Mouse (Mus musculus) intestine, embryonic 15.5 days (tissue): Measurements from ENCODE around the gene Greb1. TPM values are rescaled to one million over a fixed set of nuclear protein-coding genes. Genes with fewer than 3 reads are reported as not detected.

Source experiments
- ATAC-seq: fragments of 200-750 bp; cut with Nextera tagmentation; 2 replicates; pipeline ENCODE4 v1.8.0; 2017; ENCODE audit warnings: moderate TSS enrichment, moderate library complexity
- H3K27ac ChIP-seq: fragments of 300-500 bp; sonication (generic); 2 replicates; pipeline ENCODE4 v1.5.1; 2015; ENCODE audit warnings: mild to moderate bottlenecking, inconsistent platforms
- H3K27me3 ChIP-seq: fragments of 300-500 bp; sonication (generic); replicated peaks from 2 replicates; pipeline ENCODE4 v1.6.1; 2015; ENCODE audit warnings: inconsistent platforms
- H3K36me3 ChIP-seq: fragments of 300-500 bp; sonication (generic); 2 replicates; pipeline ENCODE4 v1.6.1; 2015; ENCODE audit warnings: inconsistent platforms
- H3K4me1 ChIP-seq: fragments of 300-500 bp; sonication (generic); replicated peaks from 2 replicates; pipeline ENCODE4 v1.6.1; 2015; ENCODE audit warnings: inconsistent platforms
- H3K4me2 ChIP-seq: fragments of 300-500 bp; sonication (generic); replicated peaks from 2 replicates; pipeline ENCODE4 v1.6.1; 2015; ENCODE audit warnings: mild to moderate bottlenecking, inconsistent platforms
- H3K4me3 ChIP-seq: fragments of 300-500 bp; sonication (generic); replicated peaks from 2 replicates; pipeline ENCODE4 v1.5.1; 2015; ENCODE audit warnings: inconsistent platforms
- H3K9ac ChIP-seq: fragments of 300-500 bp; sonication (generic); 2 replicates; pipeline ENCODE4 v1.6.1; 2015; ENCODE audit warnings: inconsistent platforms
- H3K9me3 ChIP-seq: fragments of 300-500 bp; sonication (generic); 2 replicates; pipeline ENCODE4 v1.6.1; 2016; ENCODE audit warnings: inconsistent platforms
- WGBS: fragments of 180-500 bp; shearing (Covaris S2); methylation state at CpG from one replicate; pipeline ENCODE4 v1.1.7; 2015; 5-methylcytosine and 5-hydroxymethylcytosine counted together
- polyA plus RNA-seq: library from polyadenylated mRNA; unstranded; fragments of >200 nt; fragmentation: Nextera tagmentation; extraction: Ambion mirVana; gene quantifications from 2 replicates; pipeline ENCODE4 v1.2.1, GENCODE M21; 2015

Gene Greb1
- polyA plus RNA-seq, 1 experiment from 2014 or later: 5.1 TPM

DNA sequence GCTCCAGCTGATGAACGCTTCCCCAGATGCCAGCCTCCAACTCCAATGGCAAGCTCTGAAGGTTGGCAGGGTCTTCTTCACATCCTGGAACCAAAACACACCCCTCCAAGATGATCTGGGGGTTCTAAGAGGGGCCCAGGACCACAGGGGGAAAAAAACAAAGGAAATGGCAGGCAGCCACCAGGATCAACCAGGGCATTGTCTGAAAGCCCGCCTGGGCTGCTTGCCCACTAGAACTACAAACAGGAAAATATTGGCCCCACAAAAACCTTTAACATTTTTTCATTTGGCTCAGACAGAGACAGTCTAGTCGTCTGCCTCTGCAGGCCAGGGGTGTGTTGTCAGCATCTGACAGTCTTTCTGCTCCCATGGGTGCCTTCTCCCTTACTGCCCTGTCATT is 25.3 kb downstream of the Greb1 start:
- H3K27me3 ChIP-seq: no peaks in the 10 kb centered on the region
- no peak for ATAC-seq
- no peaks in the 10 kb centered on the region for H3K4me1 ChIP-seq
- H3K9me3 ChIP-seq: no peaks in the 10 kb centered on the region
- WGBS: 78% methylated on average over 3 of the region's 3 CpGs
- no peak overlapping the region for H3K4me3 ChIP-seq
- no peaks in the 10 kb centered on the region for H3K36me3 ChIP-seq
- no peak overlapping the region for H3K4me2 ChIP-seq
- H3K9ac ChIP-seq: no peak overlapping the region
- no peak overlapping the region for H3K27ac ChIP-seq

GRCm38 (mm10) chr12:16774605-16775004 is 26.1 kb downstream of the Greb1 start:
- Histone ChIP-seq H3K4me3 (no peak overlapping the region), H3K27ac (no peak overlapping the region), H3K36me3 (no peaks in the 10 kb centered on the region), H3K9me3 (no peaks in the 10 kb centered on the region), H3K4me2 (no peak overlapping the region), H3K9ac (no peak overlapping the region), H3K4me1 (no peaks in the 10 kb centered on the region), H3K27me3 (no peaks in the 10 kb centered on the region)
- 91% methylated on average over 4 of the region's 4 CpGs for whole genome bisulfite sequencing
- no peak for ATAC-seq

DNA sequence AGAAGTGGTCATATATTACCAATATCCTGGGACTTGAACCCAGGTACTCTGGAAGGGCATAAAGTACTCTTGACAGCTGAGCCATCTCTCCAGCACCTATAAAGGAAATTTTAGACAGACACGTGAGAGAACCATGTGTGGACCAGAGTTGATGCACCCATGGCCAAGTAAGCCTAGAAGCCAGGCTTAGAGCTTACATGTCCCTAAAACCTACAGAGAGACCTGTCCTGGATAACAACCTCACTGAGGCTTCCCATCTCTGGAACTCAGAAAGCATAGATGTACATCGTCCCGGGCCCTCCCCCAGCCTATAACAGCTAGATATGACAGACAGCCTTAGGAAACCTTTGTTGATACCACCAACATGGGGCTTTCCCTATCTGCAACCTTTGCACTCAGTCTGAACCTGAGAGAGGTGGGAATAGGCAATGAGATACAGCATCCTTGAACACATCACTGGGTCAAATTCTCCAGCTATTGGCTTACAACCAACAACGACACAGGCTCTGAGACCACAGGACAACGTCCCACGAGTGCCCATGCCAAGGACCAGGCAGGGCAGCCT is 31.0 kb downstream of the Greb1 start:
- Histone ChIP-seq H3K9me3 (no peaks in the 10 kb centered on the region), H3K27me3 (no peaks in the 10 kb centered on the region), H3K4me2 (no peak overlapping the region), H3K9ac (no peak overlapping the region), H3K36me3 (no peaks in the 10 kb centered on the region), H3K27ac (no peak overlapping the region), H3K4me3 (no peak overlapping the region), H3K4me1 (no peaks in the 10 kb centered on the region)
- WGBS: 80% methylated on average over 6 of the region's 6 CpGs
- ATAC-seq: peak; percentile 19; the same call in 1 of the 2 replicates

DNA sequence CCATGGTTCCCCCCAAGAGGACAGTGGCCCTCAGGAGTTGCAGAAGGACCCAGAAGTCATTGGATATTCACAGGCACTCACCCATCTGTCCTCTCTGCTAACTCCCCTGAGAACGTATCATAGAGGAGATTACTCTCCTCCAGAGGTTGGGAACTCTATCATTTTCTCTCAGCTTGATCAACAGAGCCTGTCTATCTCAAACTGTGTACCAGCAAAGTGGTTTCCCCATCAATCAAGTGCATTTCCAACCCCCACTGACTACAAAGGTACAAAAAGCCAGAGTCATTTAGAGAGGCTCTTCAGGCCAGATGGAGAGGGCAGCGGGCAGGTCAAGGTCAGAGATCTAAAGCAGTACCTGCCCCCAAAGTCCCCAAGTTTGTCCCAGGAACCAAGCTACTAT is 32.0 kb downstream of the Greb1 start:
- Histone ChIP-seq H3K36me3 (no peaks in the 10 kb centered on the region), H3K9me3 (no peaks in the 10 kb centered on the region)
- no peak for ATAC-seq

GRCm38 (mm10) chr12:16768251-16768650 is 32.4 kb downstream of the Greb1 start:
- Histone ChIP-seq H3K4me2 (no peak overlapping the region), H3K36me3 (no peaks in the 10 kb centered on the region)

More for the DNA sequence above, 32.0 kb downstream of the Greb1 start:
- no peak overlapping the region for H3K9ac ChIP-seq
- no peak overlapping the region for H3K27ac ChIP-seq
- H3K27me3 ChIP-seq: no peaks in the 10 kb centered on the region
- 64% methylated on average over 2 of the region's 2 CpGs for WGBS
- no peak overlapping the region for H3K4me2 ChIP-seq
- no peak overlapping the region for H3K4me3 ChIP-seq
- 0 out of 2 replicates have a peak, but pooled peaks cover 4% of the 10 kb centered on the region for H3K4me1 ChIP-seq

DNA sequence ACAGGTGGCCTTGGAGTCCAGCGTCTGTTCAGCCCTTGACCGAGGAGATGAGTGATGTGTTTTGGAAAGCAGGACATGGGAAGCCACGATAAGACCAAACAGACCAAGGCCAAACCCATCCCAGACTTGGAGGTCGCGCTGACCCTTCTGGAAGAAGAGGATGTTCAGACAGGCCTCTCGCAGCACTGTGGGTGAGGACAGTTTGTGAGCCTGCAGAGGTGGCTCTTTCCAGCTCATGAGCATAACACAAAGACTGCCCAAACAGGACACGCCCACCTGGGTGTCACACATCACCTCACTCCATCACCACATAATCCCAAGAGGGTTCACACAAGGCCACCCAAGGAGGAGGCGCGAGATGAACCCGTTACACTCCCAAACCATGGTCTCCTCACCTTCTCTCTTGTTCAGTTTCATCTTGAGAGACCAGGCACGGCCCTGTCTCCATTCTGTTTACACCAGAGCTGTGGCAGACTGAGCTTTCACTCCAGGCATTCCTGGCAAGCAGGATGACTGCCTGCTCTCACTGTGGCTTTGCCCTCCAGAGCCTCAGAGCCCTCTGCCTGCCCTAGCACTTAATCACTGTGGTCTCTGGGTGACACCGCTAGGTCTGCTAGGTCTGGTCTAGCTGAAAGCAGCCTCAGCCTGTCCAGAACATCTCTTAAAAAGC is 35.8 kb downstream of the Greb1 start:
- no peak overlapping the region for H3K4me2 ChIP-seq
- 57% methylated on average over 12 of the region's 12 CpGs for WGBS
- H3K27me3 ChIP-seq: no peaks in the 10 kb centered on the region
- no peaks in the 10 kb centered on the region for H3K36me3 ChIP-seq
- no peak for ATAC-seq
- no peak overlapping the region for H3K9ac ChIP-seq
- H3K4me3 ChIP-seq: no peak overlapping the region
- 0 out of 2 replicates have a peak, but pooled peaks cover 8% of the 10 kb centered on the region for H3K4me1 ChIP-seq
- no peaks in the 10 kb centered on the region for H3K9me3 ChIP-seq
- no peak overlapping the region for H3K27ac ChIP-seq

More at GRCm38 (mm10) chr12:16768251-16768650, 32.4 kb downstream of the Greb1 start:
- Histone ChIP-seq H3K9me3 (no peaks in the 10 kb centered on the region), H3K4me3 (no peak overlapping the region), H3K4me1 (0 out of 2 replicates have a peak, but pooled peaks cover 4% of the 10 kb centered on the region), H3K9ac (no peak overlapping the region), H3K27ac (no peak overlapping the region), H3K27me3 (no peaks in the 10 kb centered on the region)
- WGBS: 42% methylated on average over 3 of the region's 3 CpGs
- no peak for ATAC-seq

DNA sequence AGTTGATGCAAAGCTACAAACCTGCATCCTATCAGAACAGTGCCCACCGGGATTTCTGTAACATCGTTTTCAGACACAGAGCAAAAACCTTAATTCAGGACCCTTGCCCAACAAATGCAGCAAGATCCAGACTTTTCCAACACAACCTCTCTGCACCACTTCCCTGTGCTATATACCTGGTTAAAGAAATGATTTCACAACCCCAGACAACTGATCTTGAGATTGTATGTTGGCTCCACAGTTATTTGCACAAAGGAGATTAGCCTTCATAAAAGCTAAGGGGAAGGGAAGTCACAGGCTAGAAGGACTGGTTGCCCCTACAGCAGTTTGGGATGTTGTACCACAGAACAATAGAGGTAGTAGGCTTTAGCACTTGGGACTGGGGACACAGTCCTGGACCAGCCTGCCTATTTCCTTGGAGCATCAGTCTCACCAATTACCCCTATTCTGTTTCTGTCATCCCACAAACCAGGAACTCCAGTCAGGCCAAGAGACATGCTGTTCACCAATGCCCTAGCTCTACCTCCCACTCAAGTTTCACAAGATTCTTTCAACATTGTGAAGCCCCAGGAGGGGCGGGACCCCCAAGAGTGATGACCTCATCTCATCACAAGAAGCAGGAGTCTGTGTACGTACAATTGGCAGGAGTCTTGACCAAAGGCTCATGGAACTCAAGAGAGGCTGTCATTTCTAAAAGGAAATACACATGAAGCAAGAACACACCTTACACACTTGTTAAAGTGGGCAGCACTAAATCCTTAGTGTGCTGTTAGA is 36.9 kb downstream of the Greb1 start:
- Histone ChIP-seq H3K27ac (no peak overlapping the region), H3K4me2 (no peak overlapping the region), H3K36me3 (no peaks in the 10 kb centered on the region), H3K9me3 (no peaks in the 10 kb centered on the region), H3K9ac (no peak overlapping the region), H3K27me3 (no peaks in the 10 kb centered on the region), H3K4me3 (no peak overlapping the region), H3K4me1 (0 out of 2 replicates have a peak, but pooled peaks cover 8% of the 10 kb centered on the region)
- WGBS: 68% methylated on average over 4 of the region's 4 CpGs
- peak; percentile 56 for ATAC-seq

DNA sequence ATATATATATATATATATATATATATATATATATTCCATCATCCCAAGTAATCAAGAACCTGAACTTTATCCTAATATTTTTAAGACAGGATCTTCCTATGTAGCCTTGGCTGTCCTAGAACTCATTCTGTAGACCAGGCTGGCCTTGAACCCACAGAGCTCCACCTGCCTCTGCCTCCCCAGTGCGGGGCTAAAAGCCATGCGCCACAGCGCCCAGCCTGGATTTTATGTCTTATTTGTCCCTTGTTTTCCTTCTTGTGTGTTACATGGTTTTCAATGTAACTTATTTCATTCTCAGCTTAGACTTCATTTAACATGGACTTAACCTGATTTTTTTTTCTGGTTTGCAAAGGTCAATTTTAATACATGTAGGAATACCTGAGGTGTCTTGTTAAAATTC is 39.2 kb downstream of the Greb1 start:
- 97% methylated on average over 3 of the region's 3 CpGs for WGBS
- no peak overlapping the region for H3K4me2 ChIP-seq
- no peak overlapping the region for H3K9ac ChIP-seq
- H3K27me3 ChIP-seq: no peaks in the 10 kb centered on the region
- H3K4me3 ChIP-seq: no peak overlapping the region
- no peaks in the 10 kb centered on the region for H3K36me3 ChIP-seq
- no peak overlapping the region for H3K27ac ChIP-seq
- ATAC-seq: no peak
- no peaks in the 10 kb centered on the region for H3K9me3 ChIP-seq
- H3K4me1 ChIP-seq: 0 out of 2 replicates have a peak, but pooled peaks cover 8% of the 10 kb centered on the region

DNA sequence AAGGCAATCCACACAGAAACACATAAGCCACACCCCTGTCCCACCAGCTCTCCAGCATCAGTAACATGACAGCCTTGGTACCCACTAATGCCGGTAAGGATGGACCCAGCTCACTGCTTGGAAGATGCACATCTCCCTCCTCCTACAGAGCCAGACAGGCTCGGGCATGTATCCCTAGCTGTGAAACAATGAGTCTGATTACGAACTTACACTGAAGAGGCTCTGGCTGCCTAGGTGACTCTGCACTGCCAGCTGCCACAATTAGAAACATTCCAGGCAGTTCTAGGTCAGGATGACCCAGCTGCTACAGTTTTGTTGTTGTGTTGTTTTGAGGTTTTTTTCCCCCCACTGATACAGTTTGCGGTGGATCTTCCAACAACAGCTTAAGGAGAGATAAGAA is 40.4 kb downstream of the Greb1 start:
- no peak for ATAC-seq
- 65% methylated on average over 4 of the region's 4 CpGs for WGBS
- H3K4me1 ChIP-seq: 0 out of 2 replicates have a peak, but pooled peaks cover 8% of the 10 kb centered on the region
- H3K4me2 ChIP-seq: no peak overlapping the region
- H3K9ac ChIP-seq: no peak overlapping the region
- H3K27me3 ChIP-seq: no peaks in the 10 kb centered on the region
- H3K36me3 ChIP-seq: no peaks in the 10 kb centered on the region
- H3K4me3 ChIP-seq: no peak overlapping the region
- H3K9me3 ChIP-seq: no peaks in the 10 kb centered on the region
- H3K27ac ChIP-seq: no peak overlapping the region

DNA sequence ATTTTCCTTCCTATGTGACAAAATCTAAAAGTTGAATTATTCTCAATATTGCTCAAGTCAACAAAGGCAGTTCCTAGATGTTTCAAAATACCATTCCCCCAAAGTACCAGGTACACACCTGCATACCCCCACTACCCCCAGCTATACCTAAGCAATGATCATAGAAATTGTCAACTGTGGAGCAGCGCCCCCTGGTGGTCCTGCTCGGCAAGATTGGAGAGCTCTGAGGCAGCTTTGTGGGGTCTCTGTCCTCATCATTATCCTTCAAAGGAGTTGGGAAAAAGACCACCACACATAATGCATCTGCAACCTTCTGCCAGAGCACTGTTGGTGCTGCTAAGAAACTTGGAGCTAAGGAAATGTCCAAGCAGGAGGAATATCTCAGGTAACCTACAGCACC is 46.4 kb downstream of the Greb1 start:
- Histone ChIP-seq H3K27ac (no peak overlapping the region), H3K4me3 (no peak overlapping the region), H3K9ac (no peak overlapping the region), H3K4me2 (no peak overlapping the region), H3K27me3 (no peaks in the 10 kb centered on the region), H3K4me1 (peaks cover 15% of the 10 kb centered on the region; the same call in 1 of the 2 replicates), H3K9me3 (no peaks in the 10 kb centered on the region), H3K36me3 (no peaks in the 10 kb centered on the region)
- WGBS: 5% methylated on average over 2 of the region's 2 CpGs
- no peak for ATAC-seq

- Histone ChIP-seq H3K27me3 (no peaks in the 10 kb centered on the region), H3K4me3 (no peak overlapping the region), H3K4me2 (peak overlapping the region; percentile 52), H3K27ac (no peak overlapping the region; the same call in none of the 2 replicates), H3K36me3 (no peaks in the 10 kb centered on the region), H3K9me3 (no peaks in the 10 kb centered on the region), H3K9ac (no peak overlapping the region), H3K4me1 (peaks cover 15% of the 10 kb centered on the region; the same call in 1 of the 2 replicates)
- WGBS: 64% methylated on average over 9 of the region's 9 CpGs
- peak; percentile 63 for ATAC-seq
These were observed 47.1 kb downstream of the Greb1 start for GRCm38 (mm10) chr12:16753555-16753954.

DNA sequence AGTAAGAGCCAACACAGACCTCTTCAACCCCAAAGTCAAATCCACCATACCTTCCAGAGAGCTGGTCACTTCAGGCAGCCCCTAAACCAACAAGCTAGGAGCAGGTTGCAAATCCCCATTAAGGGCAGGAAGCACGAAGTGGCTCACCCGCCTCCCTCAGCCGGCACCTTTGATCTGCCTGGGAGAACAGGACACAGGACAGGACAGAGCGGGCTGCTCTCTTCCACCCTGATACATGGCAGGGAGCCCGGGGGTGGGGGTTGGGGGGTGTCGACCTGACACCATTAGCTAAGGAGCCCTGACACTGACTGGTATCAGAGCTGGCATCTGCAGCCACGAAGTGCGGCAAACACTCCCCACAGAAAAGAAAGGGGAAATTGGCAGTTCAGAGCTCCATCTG is 47.6 kb downstream of the Greb1 start:
- Histone ChIP-seq H3K27ac (peak overlapping the region; percentile 84), H3K4me1 (peaks cover 15% of the 10 kb centered on the region; the same call in 1 of the 2 replicates), H3K27me3 (no peaks in the 10 kb centered on the region), H3K4me3 (peak overlapping the region; percentile 23; the same call in 1 of the 2 replicates), H3K9me3 (no peaks in the 10 kb centered on the region), H3K4me2 (peak overlapping the region; percentile 52), H3K36me3 (no peaks in the 10 kb centered on the region), H3K9ac (peak overlapping the region; percentile 31; the same call in 1 of the 2 replicates)
- peak; percentile 72 for ATAC-seq
- 18% methylated on average over 8 of the region's 8 CpGs for WGBS
